Mouse (Mus musculus): ENCODE data around the gene Cgrrf1. TPM values are rescaled to one million over a fixed set of nuclear protein-coding genes. Genes with fewer than 3 reads are reported as not detected.

The Cgrrf1 gene
- total and polyA plus RNA-seq, 2 experiments: 27.8 to 63.8 TPM

GRCm38 (mm10) chr14:46902498-46903087 is 70.7 kb downstream of the Cgrrf1 start:
- H3K36me3 ChIP-seq (ENCODE audit: control insufficient read depth, insufficient read depth, low read length): no peaks in the 10 kb centered on the region
- WGBS: 80% methylated on average over 9 of the region's 9 CpGs
- H3K27me3 ChIP-seq (ENCODE audit: control insufficient read depth, insufficient read depth, low read length): no peaks in the 10 kb centered on the region
- H3K27ac ChIP-seq (replicated peaks; ENCODE audit: insufficient read depth, low read depth, low read length): no peak overlapping the region
- no peak for DNase-seq (ENCODE audit: extremely low read depth, low read depth, low spot score)
- no peaks in the 10 kb centered on the region for H3K4me1 ChIP-seq (ENCODE audit: control insufficient read depth, insufficient read depth, low read length)
- TF ChIP-seq POLR2A (IDR thresholded peaks at IDR 0.05; ENCODE audit: extremely low read depth, insufficient read depth, low read length) (no peak), CTCF (IDR thresholded peaks at IDR 0.05; ENCODE audit: low read depth, low read length) (no peak)
- H3K9ac ChIP-seq (ENCODE audit: low read depth, low read length): no peak overlapping the region
- peaks cover 2% of the 10 kb centered on the region; the same call in 1 of the 2 replicates for H3K79me2 ChIP-seq (ENCODE audit: control insufficient read depth, insufficient read depth, low read length)
- H3K4me3 ChIP-seq (ENCODE audit: insufficient read depth, low read depth, low read length): no peak overlapping the region

Other genes with a start within 250 kb of the Cgrrf1 start
- gene Cdkn3, start 71.6 kb upstream of the Cgrrf1 start, total RNA-seq (2014; rRNA removed): 1.2 TPM in 1 of 2 replicates, not detected in the other
- gene Cdkn3, start 71.6 kb upstream of the Cgrrf1 start, polyA plus RNA-seq (2012; rRNA removed): 0.31 TPM in 1 of 2 replicates, not detected in the other
- 51.8 and 55.7 TPM in 2 replicates for gene Cnih1, start 43.7 kb upstream of the Cgrrf1 start, total RNA-seq (2014; rRNA removed)
- 69.5 and 83.3 TPM in 2 replicates for gene Cnih1, start 43.7 kb upstream of the Cgrrf1 start, polyA plus RNA-seq (2012; rRNA removed)
- gene Gmfb, start 9.9 kb upstream of the Cgrrf1 start, total RNA-seq (2014; rRNA removed): 24.4 and 27.2 TPM in 2 replicates
- gene Gmfb, start 9.9 kb upstream of the Cgrrf1 start, polyA plus RNA-seq (2012; rRNA removed): 3.6 and 4.2 TPM in 2 replicates
- 1.6 and 3.0 TPM in 2 replicates for gene Samd4, start 50.7 kb downstream of the Cgrrf1 start, total RNA-seq (2014; rRNA removed)
- gene Samd4, start 50.7 kb downstream of the Cgrrf1 start, polyA plus RNA-seq (2012; rRNA removed): 0.77 and 1.6 TPM in 2 replicates

All from liver, adult 2 months (tissue).